Mouse (Mus musculus): ENCODE results near the gene Syk.
A peak's percentile ranks its signal among the peaks of the same experiment; 100 is the strongest.

Syk gene

DNA sequence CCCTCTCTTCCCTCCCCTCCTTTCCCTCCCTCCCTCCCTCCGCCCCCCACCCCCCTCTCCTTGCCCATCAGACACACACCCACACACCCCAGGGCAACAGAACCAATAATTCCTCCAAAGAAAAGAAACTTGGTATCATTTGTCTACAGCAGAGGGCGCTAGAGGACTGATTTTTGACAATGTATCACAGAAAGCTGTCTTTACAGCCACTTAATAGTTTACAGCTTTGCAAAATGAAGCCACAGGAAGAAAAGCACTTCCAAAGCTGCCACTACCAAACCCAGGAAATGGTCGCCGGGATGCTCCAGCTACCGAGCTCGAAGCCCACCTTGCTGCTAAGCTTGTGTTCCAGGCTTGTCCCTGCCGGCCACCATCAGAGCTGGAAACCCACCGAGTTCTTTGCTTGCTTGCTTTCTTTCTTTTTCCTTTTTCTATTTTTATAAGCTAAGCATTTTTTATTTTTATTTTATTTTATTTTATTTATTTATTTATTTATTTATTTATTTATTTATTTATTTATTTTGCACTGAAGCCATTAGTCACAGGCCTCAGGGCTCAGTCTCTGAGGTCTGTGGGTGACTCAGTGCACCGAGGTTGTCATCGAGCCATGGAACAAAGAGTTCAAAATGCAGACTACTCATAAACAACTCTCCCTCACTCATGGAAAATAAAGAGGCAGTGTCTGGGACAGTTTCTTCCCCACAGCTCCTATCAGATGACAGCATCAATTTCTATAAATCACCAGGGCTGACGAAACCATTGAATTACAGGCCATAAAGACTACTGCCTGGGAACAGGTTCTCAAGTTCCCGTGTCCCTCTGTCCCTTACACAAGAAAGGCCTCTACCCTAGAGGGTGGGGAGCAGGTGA is 68.6 kb downstream of the Syk start:
- peak; percentile 64 for DNase-seq (ENCODE audit: low spot score)

GRCm38 (mm10) chr13:52652253-52652628 is 69.3 kb downstream of the Syk start:
- DNase-seq (ENCODE audit: low spot score): no peak

DNA sequence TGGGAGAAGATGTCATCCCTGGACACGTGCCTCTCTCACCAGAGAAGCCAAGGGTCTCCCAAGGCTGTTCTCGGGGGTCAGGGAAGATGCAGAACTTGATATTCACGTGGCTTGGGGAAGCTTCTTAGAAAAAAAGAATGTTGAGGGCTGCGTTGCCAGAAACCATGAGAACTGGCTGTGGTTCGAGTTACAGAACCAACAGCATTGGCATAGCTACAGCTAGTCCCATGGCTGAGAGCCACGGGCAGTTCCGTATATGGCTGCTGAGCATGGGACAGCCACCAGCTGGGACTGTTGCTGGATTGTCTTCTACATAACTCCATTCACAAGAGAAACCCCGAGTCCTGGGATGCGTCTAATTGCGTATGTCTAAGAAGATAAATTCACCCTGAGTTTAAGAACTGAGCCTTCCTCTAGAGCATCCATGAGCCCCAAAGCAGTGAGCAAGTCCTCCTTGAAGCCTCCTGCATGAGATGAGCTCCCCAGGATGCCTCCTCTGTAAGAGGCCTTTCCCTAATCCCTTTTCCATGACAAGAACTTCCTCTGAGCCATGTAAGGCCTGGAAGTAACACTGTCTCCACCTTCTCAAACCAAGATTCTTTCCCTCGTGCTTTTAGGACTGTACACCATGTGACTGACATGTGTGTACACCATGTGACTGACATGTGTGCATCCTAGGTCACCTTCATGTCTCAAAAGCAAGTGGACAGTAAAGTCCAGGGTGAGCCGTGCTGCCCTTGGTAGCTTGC is 71.3 kb downstream of the Syk start:
- no peak for DNase-seq (ENCODE audit: low spot score)

DNA sequence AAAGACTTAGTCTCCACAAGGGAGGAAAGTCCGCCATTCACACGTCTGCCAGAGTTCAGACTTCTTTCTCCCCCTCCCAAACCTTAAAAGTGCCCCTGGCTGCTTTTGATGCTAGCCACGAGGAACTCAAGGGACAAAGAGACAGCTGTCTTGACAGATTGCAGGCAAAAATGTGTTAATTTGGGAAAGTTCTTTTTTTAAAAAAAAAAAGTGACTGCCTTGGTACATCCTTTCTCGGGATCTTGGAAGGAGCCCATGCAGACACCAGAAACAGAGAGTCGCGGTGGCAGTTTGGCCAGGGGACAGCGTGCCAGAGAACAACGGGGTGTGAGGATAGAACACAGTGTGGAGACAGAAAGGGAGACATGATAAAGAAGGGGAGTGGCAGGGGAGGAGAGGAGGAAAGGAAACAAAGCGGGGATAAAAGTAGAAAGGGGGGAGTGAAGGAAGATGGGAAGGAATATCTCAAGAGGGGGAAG is 71.9 kb downstream of the Syk start:
- no peak for DNase-seq (ENCODE audit: low spot score)

DNA sequence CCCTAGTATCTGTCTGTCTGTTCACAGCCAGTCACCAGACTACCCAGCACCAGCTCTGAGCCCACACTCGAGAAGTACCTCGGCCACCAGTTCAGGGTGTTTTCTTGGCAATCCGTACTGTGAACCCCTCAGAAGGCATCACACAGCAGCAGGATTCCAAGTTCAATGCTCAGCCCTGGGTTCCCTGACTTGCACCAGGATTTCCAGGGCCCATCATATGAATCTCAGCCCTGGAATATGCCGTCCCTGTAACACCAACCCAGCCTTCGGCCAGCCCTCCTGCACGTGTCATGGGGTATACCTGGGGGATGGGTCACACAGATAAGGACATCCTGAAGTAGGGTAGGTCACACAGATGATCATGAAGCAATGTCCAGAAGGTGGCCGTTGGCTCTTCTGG is 75.0 kb downstream of the Syk start:
- no peak for DNase-seq (ENCODE audit: low spot score)

GRCm38 (mm10) chr13:52658477-52658876 is 75.5 kb downstream of the Syk start:
- DNase-seq (ENCODE audit: low spot score): peak; percentile 48

- DNase-seq (ENCODE audit: low spot score): no peak
These were observed 76.2 kb downstream of the Syk start for GRCm38 (mm10) chr13:52659171-52659665.

DNA sequence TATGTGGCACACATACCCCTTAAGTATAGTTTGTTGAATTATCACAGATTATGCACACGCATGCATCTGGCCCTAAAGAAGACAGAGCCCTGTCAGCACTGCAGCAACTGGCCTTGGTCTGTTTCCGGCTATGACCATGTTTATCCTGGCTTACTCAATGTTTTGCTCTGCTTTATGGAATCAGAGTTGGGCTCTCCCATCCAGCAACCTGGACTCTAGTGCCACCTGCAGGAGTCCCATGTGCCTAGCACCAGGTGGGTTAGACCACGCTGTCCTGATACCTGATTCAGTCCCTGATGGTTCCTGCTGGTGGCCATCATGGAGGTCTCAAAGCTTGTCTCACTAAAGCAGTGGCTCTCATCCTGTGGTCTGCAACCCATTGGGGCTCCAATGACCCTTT is 86.9 kb downstream of the Syk start:
- no peak for DNase-seq (ENCODE audit: low spot score)

GRCm38 (mm10) chr13:52673272-52673671 is 90.3 kb downstream of the Syk start:
- DNase-seq (ENCODE audit: low spot score): no peak

GRCm38 (mm10) chr13:52673856-52674255 is 90.9 kb downstream of the Syk start:
- DNase-seq (ENCODE audit: low spot score): no peak

- DNase-seq (ENCODE audit: low spot score): no peak
These were observed 91.9 kb downstream of the Syk start for GRCm38 (mm10) chr13:52674839-52675238.

DNA sequence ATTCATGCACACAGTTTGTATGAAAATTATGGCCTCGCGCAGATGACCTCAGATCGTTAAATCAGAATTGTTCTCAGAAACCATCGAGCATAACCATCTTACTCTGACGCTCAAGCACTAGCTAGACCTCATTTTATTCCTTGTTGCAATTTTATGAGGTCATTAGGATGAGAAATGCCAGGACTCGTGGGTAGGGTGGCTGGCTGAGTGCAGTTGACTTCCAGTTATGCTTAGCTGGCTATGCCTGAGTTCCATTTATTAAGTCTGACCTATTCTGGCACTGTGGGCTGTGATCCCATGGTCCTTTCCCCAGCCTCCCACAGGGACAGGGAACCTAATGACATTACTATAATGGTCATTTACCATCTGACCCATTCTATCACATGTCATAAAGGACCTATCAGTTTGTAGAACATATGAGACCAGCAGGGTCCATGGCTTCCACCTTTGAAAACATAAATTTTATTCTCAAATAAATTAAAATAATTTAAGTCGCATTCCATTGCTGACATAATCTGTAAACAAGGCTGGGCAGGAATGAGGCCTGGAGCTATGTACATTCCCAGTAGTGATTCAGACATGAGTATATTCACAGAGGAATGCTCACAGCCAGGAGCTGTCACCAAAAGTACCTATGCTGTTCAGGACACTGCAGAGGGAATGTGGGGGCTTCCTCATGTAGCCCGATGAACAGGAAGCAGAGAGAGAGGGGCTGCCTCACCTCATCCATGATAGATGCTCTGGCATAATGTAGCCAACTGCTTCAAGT is 92.7 kb downstream of the Syk start:
- DNase-seq (ENCODE audit: low spot score): no peak

- no peak for DNase-seq (ENCODE audit: low spot score)
These were observed 93.9 kb downstream of the Syk start for GRCm38 (mm10) chr13:52676671-52677445.

DNA sequence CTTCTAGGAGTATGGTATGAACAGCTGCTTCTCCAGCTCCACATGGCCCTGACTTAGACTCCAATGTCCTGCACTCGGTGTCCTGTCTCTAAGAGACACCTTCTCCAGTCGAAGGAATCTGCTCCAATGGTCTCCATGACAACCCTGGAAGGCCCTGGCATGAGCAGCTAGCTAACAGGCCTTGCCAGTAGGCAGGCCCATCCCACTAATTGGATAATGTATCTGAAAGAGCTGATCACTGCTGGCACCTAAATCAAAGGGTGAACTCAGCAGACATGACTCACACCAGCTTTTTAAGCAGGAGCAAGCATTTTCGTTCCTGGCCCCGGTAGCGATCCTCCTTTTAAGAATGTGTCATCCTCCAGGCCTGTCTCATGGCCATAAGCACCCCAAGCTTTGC is 96.9 kb downstream of the Syk start:
- DNase-seq (ENCODE audit: low spot score): no peak

DNA sequence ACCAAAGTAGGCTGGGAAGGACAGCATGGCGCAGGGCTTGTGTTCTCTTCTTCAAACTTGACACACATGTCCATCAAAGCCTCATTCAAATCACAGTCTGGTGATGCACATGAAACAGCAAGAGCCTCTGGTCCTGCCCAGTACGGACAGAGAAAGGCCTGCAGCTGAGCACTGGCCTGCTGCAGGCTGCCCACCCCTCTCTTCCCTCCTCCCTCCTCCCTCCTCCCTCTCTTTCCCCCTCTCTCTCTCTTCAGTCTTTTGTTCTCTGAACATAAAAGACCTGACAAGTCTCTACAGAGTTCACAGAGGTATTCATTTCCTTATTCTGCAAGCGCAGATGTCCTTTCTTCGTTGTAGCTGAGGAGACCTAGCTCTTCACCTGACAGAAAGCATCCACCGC is 99.1 kb downstream of the Syk start:
- DNase-seq (ENCODE audit: low spot score): no peak

DNA sequence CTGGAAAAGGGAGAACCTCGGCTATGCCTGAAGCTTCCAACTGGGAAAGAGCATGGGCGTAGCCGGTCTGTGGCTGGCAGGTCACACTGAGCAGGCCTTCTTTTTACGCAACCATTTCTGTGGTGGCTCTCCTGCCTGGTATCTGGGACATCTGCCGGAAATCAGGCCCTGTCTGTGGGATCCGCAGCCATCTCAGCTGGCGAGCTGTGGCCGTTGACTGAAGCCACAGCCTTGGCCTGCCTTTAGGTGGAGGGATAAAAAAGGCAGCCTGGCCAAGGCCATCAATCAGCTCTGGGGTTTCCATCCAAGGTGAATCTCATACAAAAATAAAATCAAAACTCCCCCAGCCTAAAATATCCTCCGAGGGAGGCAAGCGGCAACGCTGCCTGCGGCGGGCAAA is 107.5 kb downstream of the Syk start:
- no peak for DNase-seq (ENCODE audit: low spot score)

- DNase-seq (ENCODE audit: low spot score): no peak
These were observed 109.3 kb downstream of the Syk start for GRCm38 (mm10) chr13:52692311-52692710.

- DNase-seq (ENCODE audit: low spot score): no peak
These were observed 111.9 kb downstream of the Syk start for GRCm38 (mm10) chr13:52694857-52695256.
